ENCODE assay signal across 9 mouse cellular contexts in the genomic region with DNA sequence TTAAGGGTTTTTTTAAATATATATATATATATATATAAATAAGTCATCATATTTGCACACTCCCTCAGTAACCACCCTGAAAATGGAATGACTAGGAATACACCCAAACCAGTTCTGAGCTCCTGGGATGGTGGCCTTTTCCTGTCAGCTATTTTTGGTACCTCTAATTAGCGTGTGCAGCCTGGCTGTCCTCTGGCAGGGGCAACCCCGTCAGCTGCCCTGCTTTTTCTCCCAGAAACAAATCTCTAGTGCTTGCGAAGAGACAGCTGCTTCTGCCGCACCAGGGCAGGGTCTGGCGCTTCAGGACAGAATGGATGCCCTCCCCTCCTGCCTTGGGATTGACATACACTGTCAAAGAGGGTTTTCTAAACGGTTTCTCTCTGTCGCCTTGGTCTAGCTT.
A peak's percentile ranks its signal among the peaks of the same experiment; 100 is the strongest.
DNase-seq lines count a peak whose midpoint lies in the region; ATAC-seq and TF ChIP-seq lines count a peak whose summit lies in the region.
"Had no signal": no experiment of that assay in that cellular context is flagged by ENCODE, and none has a peak within 500 bp of the region (broad histone marks: within the 10 kb centered on the region; RNA-seq: fewer than 3 reads in every experiment).

No protein-coding gene starts in this region.

- TF ChIP-seq CTCF in CH12.LX (conservative IDR thresholded peaks at IDR 0.05 in 1 of 2, IDR thresholded peaks at IDR 0.05 in 1 of 2; ENCODE audit: low read depth in 2 of 2, low read length in 2 of 2): no peak

- no peak for ATAC-seq in hindbrain, embryonic 13.5 days (ENCODE audit: low FRiP score)

- H3K36me3 ChIP-seq in CH12.LX (replicated peaks in 1 of 2; ENCODE audit: control insufficient read depth in 1 of 2, insufficient read depth in 1 of 2, low read length in 1 of 2): peaks cover 0 to 2% of the 10 kb centered on the region in 2 experiments
- no peaks in the 10 kb centered on the region for H3K36me3 ChIP-seq in hindbrain, embryonic 13.5 days

- dilution Hi-C loops in CH12.LX (cut with MboI; ENCODE audit: extremely low pct_ligation_motif_present, extremely low pct_unique_long_range_greater_than_20kb, low sequenced_read_pairs): no loop called here

- H3K27me3 ChIP-seq in CH12.LX (replicated peaks): no peaks in the 10 kb centered on the region
- H3K27me3 ChIP-seq in hindbrain, embryonic 13.5 days: no peaks in the 10 kb centered on the region

- no peak overlapping the region for H3K27ac ChIP-seq in CH12.LX (ENCODE audit: insufficient read depth, low read depth)
- peak overlapping the region; percentile 61 for H3K27ac ChIP-seq in hindbrain, embryonic 13.5 days

- H3K4me1 ChIP-seq in CH12.LX (ENCODE audit: control insufficient read depth in 1 of 2, insufficient read depth in 2 of 2): peaks cover 0 to 8% of the 10 kb centered on the region in 2 experiments; a peak in 2 of 4 replicates
- H3K4me1 ChIP-seq in hindbrain, embryonic 13.5 days (replicated peaks): peaks cover 10% of the 10 kb centered on the region

- in situ Hi-C loops in CH12.LX (cut with MboI; ENCODE audit: low pct_ligation_motif_present, low pct_unique_long_range_greater_than_20kb, low sequenced_read_pairs): no loop called here

- no peak for TF ChIP-seq RAD21 in CH12.LX (IDR thresholded peaks at IDR 0.05; ENCODE audit: low read depth, low read length)

- no peak for TF ChIP-seq POLR2A in CH12.LX (IDR thresholded peaks at IDR 0.05; ENCODE audit: low read depth, low read length)

- peak; percentile 51 for DNase-seq in gastrocnemius, adult 18-20 months (ENCODE audit: low spot score)
- no peak for DNase-seq in gastrocnemius, postnatal 4 days (ENCODE audit: low spot score in 2 of 2)
- no peak for DNase-seq in CH12.LX (ENCODE audit: extremely low read depth)
- peak; percentile 70 to 72 for DNase-seq in cerebellum, postnatal 36 days
- no peak for DNase-seq in adrenal gland, adult 2 months
- DNase-seq in lung, postnatal 4 days: no peak
- DNase-seq in embryo, embryonic 11 days: no peak
- DNase-seq: lung, adult 18-20 months had no signal

- H3K4me3 ChIP-seq in CH12.LX (replicated peaks in 1 of 3; ENCODE audit: low read depth in 2 of 3, low read length in 2 of 3, poor library complexity in 1 of 3): no peak overlapping the region
- no peak overlapping the region for H3K4me3 ChIP-seq in hindbrain, embryonic 13.5 days

- no peaks in the 10 kb centered on the region for H3K9me3 ChIP-seq in CH12.LX (replicated peaks; ENCODE audit: low read length)
- peaks cover 6% of the 10 kb centered on the region; the same call in 1 of the 2 replicates for H3K9me3 ChIP-seq in hindbrain, embryonic 13.5 days

- H3K79me2 ChIP-seq in CH12.LX (replicated peaks; ENCODE audit: control insufficient read depth, extremely low read depth, insufficient read depth, poor library complexity, severe bottlenecking): no peaks in the 10 kb centered on the region

- no peak overlapping the region for H3K4me2 ChIP-seq in CH12.LX (ENCODE audit: insufficient read depth, low read depth, poor library complexity, severe bottlenecking)
- H3K4me2 ChIP-seq in hindbrain, embryonic 13.5 days: no peak overlapping the region

- no peak for TF ChIP-seq EP300 in CH12.LX (IDR thresholded peaks at IDR 0.05; ENCODE audit: low read length)

- no peak overlapping the region for H3K9ac ChIP-seq in CH12.LX (ENCODE audit: insufficient read depth, low read depth)
- no peak overlapping the region for H3K9ac ChIP-seq in hindbrain, embryonic 13.5 days

- 38% methylated on average over 7 of the region's 7 CpGs for WGBS in hindbrain, embryonic 13.5 days

TF ChIP-seq in CH12.LX, 34 proteins besides CTCF, POLR2A, EP300 and RAD21:
- peak; percentile 58; the same call in 1 of the 2 replicates for TF ChIP-seq MEF2A (IDR thresholded peaks at IDR 0.05; ENCODE audit: borderline replicate concordance, low read depth, low read length)
- no peak for TF ChIP-seq KAT2A (IDR thresholded peaks at IDR 0.05; ENCODE audit: insufficient replicate concordance, low read length)
- TF ChIP-seq SIN3A (IDR thresholded peaks at IDR 0.05; ENCODE audit: low read length): no peak

Comparison
In these comparisons a context has a peak if more than half of its experiments do, and no peak if none do; other contexts are left out.
1. DNase-seq: peak in gastrocnemius, adult 18-20 months (single experiment) and cerebellum, postnatal 36 days (2 of 2); none in gastrocnemius, postnatal 4 days (0 of 2), CH12.LX (single experiment), adrenal gland, adult 2 months (single experiment), lung, postnatal 4 days (0 of 2) and embryo, embryonic 11 days (single experiment).